Mouse (Mus musculus): ENCODE measurements around the gene Dph3.

The Dph3 gene

GRCm38 (mm10) chr14:32086226-32086625, 697 bp upstream of the Dph3 start:
- no peak for DNase-seq (ENCODE audit: low read depth in 2 of 2, low spot score in 2 of 2)

DNA sequence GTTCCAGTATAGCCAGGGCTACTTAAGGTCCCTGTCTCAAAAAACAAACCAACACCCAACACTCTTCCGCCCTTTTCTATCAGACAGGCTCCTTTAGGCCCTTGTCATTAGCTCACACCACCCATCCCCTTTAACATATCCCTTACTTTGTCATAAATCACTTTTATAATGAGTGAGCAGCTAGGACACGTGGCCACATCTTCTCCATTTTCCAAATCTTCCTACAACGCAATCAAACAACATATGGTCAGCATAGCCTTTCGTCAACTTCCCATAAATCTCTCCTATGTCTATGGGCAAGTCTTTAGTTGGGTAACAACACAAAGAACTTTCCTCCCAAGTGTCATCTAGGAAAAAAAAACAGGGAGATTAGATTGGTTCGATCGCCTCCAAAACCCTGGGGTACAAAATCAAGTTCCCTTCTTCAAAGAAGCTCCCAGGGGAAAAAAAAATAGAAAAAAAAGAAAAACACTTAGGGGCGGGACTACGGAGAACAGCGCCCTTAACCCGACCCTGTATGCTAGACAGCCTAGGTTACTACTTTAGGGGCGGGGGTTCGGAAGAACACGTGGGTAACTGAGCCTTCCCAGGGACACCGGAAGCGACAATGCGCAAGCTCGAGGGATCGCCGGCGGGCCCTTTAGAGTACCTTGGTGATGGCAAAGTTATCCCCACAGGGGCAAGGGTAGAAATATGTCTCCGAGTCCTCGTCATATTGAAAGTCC, 606 bp downstream of the Dph3 start, which contains the start of gene Oxnad1:
TSS of gene Oxnad1 (plus strand) at position 614 of the 725 bp plus-strand sequence.
- DNase-seq (ENCODE audit: low read depth in 2 of 2, low spot score in 2 of 2): peak in 1 of 2 experiments; percentile 81

GRCm38 (mm10) chr14:32083466-32083865, 2.1 kb downstream of the Dph3 start:
- DNase-seq (ENCODE audit: low read depth in 2 of 2, low spot score in 2 of 2): no peak

- no peak for DNase-seq (ENCODE audit: low read depth in 2 of 2, low spot score in 2 of 2)
These were observed 2.6 kb downstream of the Dph3 start for GRCm38 (mm10) chr14:32082891-32083290.

DNA sequence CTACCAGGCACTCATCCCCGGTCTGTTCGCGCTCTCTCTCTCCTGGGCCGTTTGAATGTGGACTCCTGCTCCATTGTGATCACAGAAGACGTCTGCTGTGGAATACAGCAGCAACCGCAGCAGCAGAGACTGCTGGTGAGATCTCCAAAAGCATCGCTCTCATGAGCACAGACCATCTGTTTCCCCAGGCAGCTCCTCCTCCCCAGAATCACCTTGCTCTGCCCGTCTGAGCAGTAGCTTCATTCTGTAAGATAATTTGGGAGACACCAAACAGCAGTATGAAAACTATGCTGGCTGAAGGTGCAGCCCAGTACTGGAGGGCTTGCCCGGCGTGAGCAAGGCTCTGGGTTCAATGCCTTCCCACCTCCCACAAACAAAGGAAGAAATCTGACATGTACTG, 4.5 kb downstream of the Dph3 start:
- no peak for DNase-seq (ENCODE audit: low read depth in 2 of 2, low spot score in 2 of 2)

- peak; percentile 18 to 27 for DNase-seq (ENCODE audit: low read depth in 2 of 2, low spot score in 2 of 2)
These were observed 8.5 kb downstream of the Dph3 start for GRCm38 (mm10) chr14:32076896-32077575.

DNA sequence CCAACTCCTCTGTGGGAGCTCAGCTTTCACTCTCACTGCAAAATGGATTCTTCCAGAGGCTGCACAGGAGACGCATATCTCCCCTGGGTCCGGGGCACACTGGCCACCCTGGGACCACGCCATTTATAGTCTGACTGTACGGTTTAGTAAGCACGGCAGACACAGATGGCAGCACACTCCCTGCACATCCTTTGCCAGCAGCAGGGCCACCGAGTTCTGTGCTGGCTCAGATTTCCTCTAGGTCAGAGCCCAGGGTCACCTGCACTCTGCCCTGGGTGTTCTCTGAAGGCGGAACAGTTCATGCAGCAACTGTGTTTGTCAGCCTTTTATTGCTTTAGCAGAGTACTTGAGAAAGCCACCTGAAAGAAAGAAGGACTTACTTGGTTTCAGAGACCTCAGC, 11.6 kb downstream of the Dph3 start:
- no peak for DNase-seq (ENCODE audit: low read depth in 2 of 2, low spot score in 2 of 2)

- DNase-seq (ENCODE audit: low read depth in 2 of 2, low spot score in 2 of 2): no peak
These were observed 12.3 kb downstream of the Dph3 start for GRCm38 (mm10) chr14:32073211-32073685.

DNA sequence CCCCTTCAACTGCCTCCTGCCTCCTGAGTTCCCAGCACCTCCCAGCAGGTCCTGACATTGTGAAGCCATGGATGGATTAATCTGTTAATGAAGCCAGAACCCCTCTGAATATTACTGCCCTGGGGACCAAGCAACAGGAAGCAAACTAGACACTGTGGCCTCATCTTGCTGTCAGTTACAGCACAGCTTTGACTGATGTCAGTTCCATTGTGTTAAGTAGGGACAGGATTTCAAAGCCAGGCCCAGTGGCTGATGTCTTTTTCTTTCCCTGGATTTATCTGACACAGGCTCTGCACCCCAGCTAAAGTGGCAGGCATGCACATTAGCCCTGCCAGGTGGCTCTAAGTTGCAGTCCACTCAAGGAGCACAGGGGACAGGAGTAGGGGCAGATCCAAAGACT, 12.7 kb downstream of the Dph3 start:
- no peak for DNase-seq (ENCODE audit: low read depth in 2 of 2, low spot score in 2 of 2)

- DNase-seq (ENCODE audit: low read depth in 2 of 2, low spot score in 2 of 2): no peak
These were observed 24.1 kb downstream of the Dph3 start for GRCm38 (mm10) chr14:32061398-32061797.

GRCm38 (mm10) chr14:32057664-32058063, 27.9 kb downstream of the Dph3 start:
- no peak for DNase-seq (ENCODE audit: low read depth in 2 of 2, low spot score in 2 of 2)

DNA sequence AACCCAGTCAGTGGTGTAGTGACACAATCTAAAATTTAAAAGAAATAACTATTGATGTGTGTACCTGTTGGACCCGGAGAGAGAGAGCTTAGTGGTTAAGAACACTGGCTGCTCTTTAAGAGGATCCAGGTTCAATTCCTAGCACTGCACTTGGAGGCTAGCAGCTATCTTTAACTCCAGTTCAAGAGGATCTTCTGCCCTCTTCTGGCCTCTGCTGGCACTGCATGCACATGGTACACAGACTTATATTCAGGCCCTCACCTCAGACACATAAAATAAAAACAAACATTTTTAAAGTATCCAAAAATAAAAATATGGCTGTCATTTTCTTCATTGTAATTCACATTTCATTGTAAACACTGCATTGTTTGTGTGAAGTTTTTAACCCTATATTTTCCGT, 28.9 kb downstream of the Dph3 start:
- DNase-seq (ENCODE audit: low read depth in 2 of 2, low spot score in 2 of 2): no peak

- no peak for DNase-seq (ENCODE audit: low read depth in 2 of 2, low spot score in 2 of 2)
These were observed 29.7 kb downstream of the Dph3 start for GRCm38 (mm10) chr14:32055781-32056180.

- DNase-seq (ENCODE audit: low read depth in 2 of 2, low spot score in 2 of 2): no peak
These were observed 30.7 kb downstream of the Dph3 start for GRCm38 (mm10) chr14:32054788-32055187.

DNA sequence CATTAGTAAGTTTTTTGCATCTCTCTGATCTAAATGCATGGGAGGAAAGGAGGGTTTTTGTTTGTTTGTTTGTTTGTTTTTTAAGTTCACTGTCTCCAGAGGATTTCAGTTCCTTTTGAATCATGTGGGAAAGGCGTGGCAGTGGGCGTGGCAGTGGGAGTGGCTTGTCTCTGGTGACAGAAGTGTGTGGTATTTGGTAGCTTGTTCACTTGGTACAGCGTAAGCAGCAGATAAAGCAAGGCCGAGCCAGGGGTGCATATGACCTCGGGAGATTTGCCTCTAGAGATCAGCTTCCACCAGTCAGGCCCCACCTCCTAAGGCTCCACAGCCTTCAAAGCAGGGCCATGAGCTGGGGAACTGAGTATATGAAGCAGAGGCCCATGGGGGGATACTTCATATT, 31.6 kb downstream of the Dph3 start:
- no peak for DNase-seq (ENCODE audit: low read depth in 2 of 2, low spot score in 2 of 2)

GRCm38 (mm10) chr14:32050171-32050570, 35.4 kb downstream of the Dph3 start:
- DNase-seq (ENCODE audit: low read depth in 2 of 2, low spot score in 2 of 2): no peak

DNA sequence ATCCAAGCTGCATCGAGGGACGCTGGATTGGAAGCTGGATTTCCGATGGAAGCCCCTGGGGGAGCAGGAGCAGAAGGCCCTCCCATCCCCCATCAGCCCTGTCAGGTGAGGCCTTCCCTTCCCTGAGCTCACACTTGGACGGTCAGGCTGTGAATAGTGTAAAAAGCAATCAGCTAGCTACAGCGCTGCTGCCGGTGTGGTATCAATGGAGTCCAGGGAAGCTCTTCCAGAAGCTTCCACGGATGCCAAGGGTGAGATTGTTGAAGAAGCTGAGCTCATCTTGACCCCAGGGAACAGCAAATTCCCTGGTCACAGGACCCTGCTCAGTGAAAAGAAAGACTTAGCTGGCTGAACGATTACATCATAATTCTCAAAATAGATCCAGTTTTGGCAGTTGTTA, 39.2 kb downstream of the Dph3 start:
- no peak for DNase-seq (ENCODE audit: low read depth in 2 of 2, low spot score in 2 of 2)

DNA sequence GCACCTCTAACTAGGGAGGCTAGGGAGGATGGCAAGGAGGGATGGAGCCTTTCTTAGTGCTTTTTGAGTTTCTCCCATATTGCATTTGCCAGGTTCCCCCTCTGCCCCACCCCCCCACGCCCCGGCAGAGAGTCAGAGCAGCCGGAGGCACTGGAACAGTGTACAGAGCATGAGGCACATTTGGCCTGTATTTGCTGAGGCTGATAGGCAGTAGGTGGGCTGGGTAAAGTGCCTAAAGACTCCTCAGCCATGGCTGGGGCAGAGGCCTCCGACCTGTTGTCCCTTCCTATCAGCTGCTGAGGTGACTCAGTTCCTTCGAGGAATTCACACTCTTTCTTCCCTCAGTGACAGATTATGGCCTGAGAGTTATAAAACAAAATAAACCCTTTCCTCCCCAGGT, 43.4 kb downstream of the Dph3 start:
- DNase-seq (ENCODE audit: low read depth in 2 of 2, low spot score in 2 of 2): no peak

- no peak for DNase-seq (ENCODE audit: low read depth in 2 of 2, low spot score in 2 of 2)
These were observed 47.8 kb downstream of the Dph3 start for GRCm38 (mm10) chr14:32037661-32038252.

DNA sequence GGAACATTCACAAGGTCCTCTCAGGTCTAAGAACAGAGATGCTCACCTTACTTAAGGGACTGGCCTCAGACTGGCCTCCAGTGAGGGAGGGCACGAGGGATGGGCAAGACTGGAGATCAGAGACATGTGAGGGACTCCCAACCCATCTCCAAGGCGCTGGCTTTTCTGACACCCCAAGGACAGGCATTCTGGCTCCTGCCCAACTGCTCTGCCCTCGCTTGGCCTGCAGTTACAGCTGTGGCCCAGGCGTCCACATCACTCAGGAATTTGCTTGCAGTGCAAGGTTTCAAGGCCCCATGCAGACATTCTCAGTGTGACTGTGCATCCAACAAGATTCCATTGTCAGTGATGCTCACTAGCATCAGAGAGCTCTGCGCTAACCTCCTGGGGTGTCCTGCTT, 49.0 kb downstream of the Dph3 start:
- no peak for DNase-seq (ENCODE audit: low read depth in 2 of 2, low spot score in 2 of 2)

DNA sequence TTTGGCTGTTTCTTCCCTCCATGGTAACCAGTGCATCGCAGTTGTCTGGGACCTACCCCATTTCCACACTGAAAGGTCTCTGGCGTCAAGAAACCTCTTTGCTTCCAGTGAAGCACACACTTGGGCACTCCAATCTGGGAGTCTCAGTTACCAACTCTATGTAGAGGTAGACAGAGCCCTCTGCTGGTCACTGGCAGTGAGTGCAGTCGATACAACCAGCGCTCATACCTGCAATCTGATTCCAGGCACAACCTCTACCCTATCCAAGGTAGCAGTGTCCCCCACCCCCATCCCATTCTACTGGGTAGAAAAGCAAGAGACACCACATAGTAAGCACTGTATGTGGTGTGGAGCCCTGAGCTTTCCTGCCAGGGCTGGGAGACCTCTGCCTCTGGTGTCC, 53.0 kb downstream of the Dph3 start:
- DNase-seq (ENCODE audit: low read depth in 2 of 2, low spot score in 2 of 2): peak; percentile 10 to 26
